Mouse (Mus musculus) G1E (cell line): ENCODE results near the gene Ank3.

Source experiments
- CTCF ChIP-seq: IDR thresholded peaks from 2 replicates; pipeline ENCODE4 v1.5.1; 2012; ENCODE audit warnings: low read depth, low read length, inconsistent platforms, mixed read lengths
- GATA1 ChIP-seq: IDR thresholded peaks from 2 replicates; pipeline ENCODE4 v1.6.1; 2012; ENCODE audit warnings: borderline replicate concordance, low read length, inconsistent platforms, mixed read lengths
- GATA2 ChIP-seq: IDR thresholded peaks from 2 replicates; pipeline ENCODE4 v1.6.1; 2012; ENCODE audit warnings: low read depth, low read length, inconsistent platforms, borderline replicate concordance
- TAL1 ChIP-seq: conservative IDR thresholded peaks from 2 replicates; pipeline ENCODE4 v1.6.1; 2012; ENCODE audit warnings: low read depth, low read length, inconsistent platforms, mixed read lengths

DNA sequence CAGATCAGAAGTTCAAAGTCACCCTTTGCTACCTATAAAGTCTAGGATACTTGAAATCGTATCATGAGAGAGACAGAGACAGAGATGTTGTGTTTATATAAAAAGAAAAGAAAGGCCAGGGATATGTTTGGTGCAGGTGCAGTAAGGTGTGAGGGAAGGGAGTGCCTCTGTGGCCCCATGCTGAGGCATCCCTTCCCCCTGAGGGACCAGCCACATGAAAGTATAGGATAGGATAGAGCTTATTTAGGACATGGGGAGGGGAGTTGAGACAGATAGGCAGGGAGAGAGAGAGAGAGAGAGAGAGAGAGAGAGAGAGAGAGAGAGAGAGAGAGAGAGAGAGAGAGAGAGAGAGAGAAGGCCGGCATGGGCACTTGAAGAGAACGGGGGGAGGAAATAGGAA lies 175.2 kb downstream of the Ank3 start:
- TF ChIP-seq CTCF (no peak), TAL1 (no peak), GATA2 (no peak), GATA1 (no peak)
